Mouse (Mus musculus) lung, adult 18-20 months (tissue): Measurements from ENCODE around the gene Mef2c.
A peak's percentile ranks its signal among the peaks of the same experiment; 100 is the strongest.

Experiments used
- DNase-seq, 2 experiments: peaks; one replicate each; pipeline ENCODE4 v3.0.0; 2022; ENCODE audit warnings: mixed read lengths in 2 of 2

The Mef2c gene

DNA sequence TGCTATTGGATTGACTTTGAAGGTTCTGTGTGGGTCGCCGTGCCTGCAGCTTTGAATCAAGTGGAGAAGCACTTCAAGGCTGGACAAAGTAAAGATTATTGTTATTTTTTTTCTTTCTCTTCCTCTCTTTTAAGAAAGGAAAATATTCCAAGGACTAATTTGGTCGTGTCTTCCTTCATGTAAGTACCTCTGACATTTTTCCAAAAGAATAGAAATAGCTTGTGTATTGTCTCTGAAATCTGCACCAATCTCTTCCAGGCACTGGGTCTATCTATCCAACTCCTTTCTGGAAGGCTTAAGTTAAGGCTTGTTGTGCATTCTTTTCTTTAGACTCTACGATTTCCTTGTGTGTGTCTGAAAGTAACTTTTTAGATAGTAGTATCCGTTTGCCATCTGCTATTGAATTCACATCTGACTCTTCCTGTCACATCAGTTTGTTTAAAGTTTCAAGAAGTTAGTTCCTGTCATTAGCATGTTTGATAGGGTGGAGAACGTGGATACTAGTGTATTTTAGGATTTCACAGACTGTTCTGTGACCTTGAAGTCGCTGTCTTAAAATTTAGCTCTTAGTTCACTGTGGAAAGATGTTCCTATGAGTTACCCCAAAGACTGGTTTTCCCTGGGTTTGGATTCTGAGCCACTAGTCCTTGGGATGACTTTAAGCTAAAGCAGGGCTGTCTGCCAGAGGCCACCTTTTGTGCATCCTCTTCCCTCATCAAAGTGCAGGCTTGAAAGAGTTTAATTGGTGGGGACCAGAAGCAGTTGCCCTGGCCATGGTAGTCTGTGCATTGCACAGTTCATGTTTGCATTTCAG lies 21.3 kb downstream of the Mef2c start:
- no peak for DNase-seq

DNA sequence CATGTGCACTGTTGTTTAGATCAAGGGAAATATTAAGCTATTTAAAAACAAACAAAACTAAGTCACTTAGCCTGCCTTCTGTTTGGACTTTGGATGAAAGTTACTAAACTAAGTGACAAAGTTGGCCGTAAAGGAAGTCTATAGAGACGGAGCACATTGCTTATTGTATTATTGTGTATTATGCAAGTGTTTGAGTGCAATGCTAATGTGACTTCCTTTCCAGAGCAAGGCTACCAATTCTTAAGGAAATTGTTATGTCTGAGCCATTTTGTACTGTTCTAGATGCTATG lies 21.8 kb downstream of the Mef2c start:
- no peak for DNase-seq

DNA sequence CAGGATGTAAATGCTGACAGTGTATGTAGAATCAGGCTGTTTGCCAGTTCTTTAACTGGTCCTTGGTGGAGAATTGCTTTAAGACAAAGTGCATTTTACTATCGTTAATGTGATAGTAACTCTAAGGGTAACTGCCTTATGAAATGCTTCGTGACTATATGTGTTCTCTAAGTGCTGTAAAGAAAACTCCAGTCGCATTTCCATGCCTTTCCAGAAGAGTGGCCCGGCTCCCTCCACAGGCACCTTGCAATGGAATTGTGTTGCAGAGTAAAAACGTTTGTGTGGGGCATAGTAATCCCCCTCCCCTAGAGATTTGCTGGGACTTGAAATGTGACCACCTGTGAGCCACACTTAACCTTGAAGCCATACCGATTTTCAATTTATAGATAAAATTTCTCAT lies 22.2 kb downstream of the Mef2c start:
- DNase-seq = no peak

DNA sequence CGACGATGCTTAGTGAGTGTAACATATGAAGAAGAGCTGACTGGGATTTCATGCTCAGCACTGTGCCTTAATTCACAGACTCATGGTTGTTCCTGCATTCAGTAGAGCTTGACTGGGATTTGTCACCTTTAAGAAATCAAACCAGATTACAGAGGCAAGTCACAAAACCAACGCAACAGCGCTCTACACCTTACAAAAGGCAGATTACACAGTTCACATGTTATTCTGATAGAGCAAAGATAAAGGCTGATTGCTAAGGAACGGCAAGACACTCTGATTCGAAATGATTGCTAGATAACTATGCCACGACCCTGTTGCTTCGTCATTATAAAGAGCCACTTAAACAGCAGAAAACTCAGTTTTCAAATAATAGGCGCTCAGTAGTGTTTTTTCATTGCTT lies 24.1 kb downstream of the Mef2c start:
- DNase-seq = no peak

GRCm38 (mm10) chr13:83529729-83530314 lies 26.0 kb downstream of the Mef2c start:
- no peak for DNase-seq

- no peak for DNase-seq
Observed at GRCm38 (mm10) chr13:83530889-83531288, 27.1 kb downstream of the Mef2c start.

DNA sequence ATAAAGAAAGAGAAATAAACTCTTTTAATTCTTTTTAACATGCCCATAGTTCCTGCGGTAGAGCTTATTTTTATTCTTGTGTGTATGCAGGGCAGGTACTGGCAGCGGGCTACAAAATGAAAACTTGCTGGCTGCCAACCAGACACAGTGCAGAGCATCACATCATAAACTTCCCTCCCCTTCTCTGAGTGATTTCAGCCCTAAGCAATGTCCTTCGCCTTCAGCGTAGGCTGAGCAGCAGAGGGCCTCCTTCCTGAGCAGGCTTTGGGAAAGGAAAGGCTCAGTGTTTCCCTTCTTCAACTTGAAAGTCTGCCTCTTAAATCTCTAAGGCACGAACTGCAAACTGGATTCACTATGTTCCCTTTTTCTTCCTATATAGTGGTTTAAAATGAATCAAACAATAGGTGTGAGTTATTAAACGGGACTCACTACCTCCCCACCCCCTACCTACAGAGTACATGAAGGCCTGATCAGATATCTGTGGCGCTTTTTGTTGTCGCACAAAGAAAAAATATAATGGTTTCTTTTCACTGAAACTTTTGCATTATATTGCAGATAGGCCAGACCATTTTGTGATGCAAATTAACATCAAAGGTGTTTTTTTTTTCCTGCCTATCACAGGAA lies 28.2 kb downstream of the Mef2c start:
- peak; percentile 38 to 51 for DNase-seq

DNA sequence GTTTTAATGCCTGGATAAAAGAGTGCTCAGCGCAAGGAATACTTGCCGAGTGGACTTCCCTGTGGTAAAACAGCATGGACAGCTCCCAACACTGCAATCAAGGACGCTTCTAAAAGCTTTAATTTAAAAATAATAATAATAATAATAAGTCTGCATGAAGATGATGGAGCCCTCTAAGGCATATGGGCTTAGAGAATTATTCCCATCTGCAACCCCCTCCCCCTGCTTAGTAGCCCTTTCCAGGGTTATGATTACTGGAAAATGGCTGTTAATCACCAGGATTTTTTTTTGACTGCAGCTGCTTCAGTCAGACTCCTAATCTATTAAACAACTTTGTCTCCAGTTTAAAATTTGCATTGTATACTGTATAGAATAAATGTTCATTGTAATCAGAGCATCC lies 32.5 kb downstream of the Mef2c start:
- DNase-seq = no peak

- no peak for DNase-seq
Observed at GRCm38 (mm10) chr13:83537163-83537562, 33.3 kb downstream of the Mef2c start.

DNA sequence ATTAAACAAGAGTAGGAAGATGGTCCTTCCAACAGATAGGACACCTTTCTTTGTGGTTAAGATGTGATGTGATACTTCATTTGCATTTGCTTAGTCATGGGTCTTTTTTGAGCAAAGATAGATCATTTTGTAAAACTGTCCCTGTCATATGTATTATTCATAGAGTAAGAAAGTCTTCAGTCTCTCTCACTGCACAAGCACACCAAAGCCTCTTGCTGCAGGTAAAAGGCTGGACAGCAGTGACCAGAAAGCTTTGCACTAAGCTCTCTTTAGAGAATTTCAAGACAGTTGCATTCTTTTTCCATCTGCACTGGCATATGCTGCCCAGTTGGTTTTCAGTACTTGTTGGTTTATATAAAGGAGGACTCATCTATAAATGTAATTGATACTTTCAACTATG lies 36.1 kb downstream of the Mef2c start:
- no peak for DNase-seq

DNA sequence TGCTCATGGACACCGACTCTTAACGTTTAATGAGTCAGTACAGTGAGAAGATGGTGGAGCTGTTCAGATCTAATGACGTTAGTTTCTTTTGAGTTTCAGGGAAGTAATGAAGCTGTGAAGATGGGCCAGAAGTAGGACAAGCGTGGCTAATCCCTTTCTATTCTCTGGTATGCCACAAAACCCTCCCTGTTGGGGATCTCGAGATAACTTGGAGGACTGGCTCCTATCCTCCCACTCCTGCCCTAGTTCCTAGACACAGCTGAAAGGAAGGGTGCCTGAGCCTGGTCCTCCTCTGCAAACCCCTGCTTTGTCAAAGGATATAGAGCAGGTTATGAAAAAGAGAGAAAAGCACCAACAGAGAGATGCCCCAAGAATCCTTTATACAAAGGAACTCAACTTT lies 38.8 kb downstream of the Mef2c start:
- DNase-seq = no peak

DNA sequence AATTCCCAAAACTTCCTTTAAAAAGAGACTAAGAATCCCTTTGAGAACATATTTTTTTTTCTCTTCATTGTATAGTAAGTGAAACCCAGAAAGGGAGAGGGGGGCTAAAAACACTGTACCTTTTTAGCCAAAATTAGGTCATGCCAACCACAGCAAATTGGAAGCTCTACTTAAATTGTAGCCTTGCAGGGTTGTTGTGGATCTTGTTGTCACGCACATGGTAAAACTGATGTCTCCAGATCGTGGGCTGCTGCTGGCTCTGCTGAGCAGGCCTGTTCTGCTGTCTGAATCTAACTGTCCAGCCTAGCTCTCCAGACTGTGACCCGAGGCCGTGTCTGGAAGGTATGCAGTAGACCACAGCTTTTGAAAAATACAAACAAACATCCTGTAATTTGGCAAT lies 40.9 kb downstream of the Mef2c start:
- DNase-seq = no peak

DNA sequence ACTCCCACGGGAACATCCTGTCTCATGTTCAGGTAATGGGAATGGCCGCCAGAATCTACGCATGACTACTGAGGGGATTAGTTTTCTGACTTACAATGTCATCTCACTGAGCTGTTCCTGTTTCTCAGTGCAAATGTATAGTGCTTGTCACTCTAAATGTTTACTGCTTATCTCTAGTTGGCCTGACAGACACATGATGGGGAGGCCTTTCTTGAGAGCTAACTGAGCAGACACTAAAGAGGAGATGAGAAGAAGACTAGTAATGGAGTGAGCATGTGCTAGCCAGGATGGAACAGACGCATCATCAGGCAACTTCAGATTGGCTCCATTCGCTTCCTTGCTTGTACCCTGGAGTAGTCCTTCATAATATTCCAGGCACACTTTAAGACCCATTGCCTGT lies 43.0 kb downstream of the Mef2c start:
- DNase-seq = no peak

GRCm38 (mm10) chr13:83551259-83551658 lies 47.4 kb downstream of the Mef2c start:
- no peak for DNase-seq

DNA sequence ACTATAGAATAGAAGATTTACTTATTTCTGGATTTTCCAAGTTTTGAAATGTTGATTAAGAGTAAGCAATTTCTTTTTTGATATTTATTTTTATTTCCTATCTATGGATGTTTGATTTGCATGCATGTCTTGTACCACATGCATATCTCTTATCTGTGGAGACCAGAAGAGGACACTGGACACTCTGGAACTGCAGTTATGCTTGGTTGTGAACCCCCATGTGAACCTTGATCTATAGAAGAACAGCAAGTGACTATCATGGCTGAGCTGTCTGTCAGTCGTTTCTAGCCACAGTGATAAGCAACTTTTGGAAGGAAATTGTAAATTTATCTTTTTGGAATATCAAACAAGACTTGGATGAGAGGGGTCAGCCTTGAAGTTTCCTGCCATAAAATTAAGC lies 48.2 kb downstream of the Mef2c start:
- no peak for DNase-seq

GRCm38 (mm10) chr13:83563261-83563660 lies 59.4 kb downstream of the Mef2c start:
- DNase-seq = no peak

- DNase-seq = no peak
Observed at GRCm38 (mm10) chr13:83565732-83566131, 61.9 kb downstream of the Mef2c start.

GRCm38 (mm10) chr13:83566180-83566579 lies 62.3 kb downstream of the Mef2c start:
- peak in 1 of 2 experiments; percentile 24 for DNase-seq

DNA sequence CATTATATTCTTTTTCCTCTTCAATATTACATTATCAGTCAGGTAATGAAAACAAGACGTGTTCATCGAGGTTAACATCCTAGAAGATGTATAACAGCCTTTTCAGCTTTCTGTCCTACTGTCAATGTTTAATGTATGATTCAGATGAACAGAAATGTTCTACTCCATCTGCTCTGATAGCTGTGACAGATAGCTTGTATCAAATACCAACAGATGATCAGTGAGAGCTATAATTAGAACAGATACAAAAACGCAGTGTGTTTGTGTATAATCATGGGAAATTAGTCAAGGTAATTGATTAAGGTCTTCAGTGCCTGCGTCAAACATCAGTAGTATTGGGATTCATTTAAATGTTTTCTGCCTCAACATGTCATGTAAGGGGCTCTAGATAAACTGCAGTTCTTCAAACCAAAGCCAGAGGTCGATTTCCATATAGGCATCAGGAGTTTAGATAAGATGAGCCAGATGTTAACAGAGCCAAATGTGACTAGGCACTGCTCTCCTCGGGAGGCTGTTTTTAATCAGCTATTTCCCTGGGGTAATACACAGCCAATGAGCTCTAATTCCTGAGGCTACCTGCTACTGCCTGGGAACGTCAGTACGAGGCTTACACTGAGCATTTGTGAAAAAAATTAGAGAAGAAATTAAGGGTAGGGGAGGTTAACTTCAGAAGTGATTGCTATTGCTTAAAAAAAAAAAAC lies 63.1 kb downstream of the Mef2c start:
- no peak for DNase-seq

GRCm38 (mm10) chr13:83567681-83568080 lies 63.8 kb downstream of the Mef2c start:
- DNase-seq = no peak

- no peak for DNase-seq
Observed at GRCm38 (mm10) chr13:83568759-83569256, 65.0 kb downstream of the Mef2c start.

- peak; percentile 69 to 71 for DNase-seq
Observed at GRCm38 (mm10) chr13:83571973-83572447, 68.2 kb downstream of the Mef2c start.

DNA sequence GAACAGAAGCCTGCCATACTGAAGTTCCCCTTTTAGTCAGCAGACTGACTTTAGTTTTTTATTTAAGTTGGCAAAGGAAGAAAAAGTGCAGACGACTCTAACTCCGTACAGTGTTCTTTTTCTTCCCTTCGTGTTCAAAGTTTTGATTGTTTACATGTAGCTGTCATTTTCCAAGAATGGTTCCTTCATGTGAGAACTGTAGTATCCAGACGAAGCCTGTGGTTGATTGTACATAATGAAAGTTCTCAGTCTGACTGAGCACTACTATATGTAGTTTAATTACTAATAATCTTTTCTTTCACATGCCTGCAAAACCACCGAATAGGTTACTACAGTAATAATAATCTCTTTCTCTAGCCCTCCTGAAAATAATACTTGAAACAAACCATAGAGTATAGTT lies 68.6 kb downstream of the Mef2c start:
- no peak for DNase-seq
